Mouse (Mus musculus) natural killer cell, adult 2 months (primary cell): ENCODE results near the gene Ccdc69.

Experiments
- DNase-seq, 2 experiments: peaks; one replicate each; pipeline ENCODE4 v3.0.0; 2022; ENCODE audit warnings: low spot score in 2 of 2

Gene Ccdc69

DNA sequence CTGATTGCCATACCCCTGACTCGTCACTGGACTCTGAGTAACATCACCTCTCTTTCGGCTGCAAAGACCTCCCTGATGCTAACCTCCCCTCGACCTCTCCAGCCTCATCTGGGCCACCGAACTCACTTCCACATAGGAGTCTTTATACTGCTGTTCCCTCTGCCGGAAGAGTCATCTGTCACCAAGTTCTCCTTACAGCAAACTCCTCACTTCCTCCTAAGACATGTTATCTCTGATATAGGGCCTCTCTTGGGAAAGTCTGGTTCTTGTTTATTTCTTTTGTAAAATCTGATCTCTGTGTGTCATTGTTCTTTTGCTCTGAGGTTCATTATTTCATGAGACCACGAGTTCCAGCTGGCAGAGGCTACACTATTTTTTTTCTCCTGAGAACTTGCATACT is 69.7 kb downstream of the Ccdc69 start:
- DNase-seq = no peak

DNA sequence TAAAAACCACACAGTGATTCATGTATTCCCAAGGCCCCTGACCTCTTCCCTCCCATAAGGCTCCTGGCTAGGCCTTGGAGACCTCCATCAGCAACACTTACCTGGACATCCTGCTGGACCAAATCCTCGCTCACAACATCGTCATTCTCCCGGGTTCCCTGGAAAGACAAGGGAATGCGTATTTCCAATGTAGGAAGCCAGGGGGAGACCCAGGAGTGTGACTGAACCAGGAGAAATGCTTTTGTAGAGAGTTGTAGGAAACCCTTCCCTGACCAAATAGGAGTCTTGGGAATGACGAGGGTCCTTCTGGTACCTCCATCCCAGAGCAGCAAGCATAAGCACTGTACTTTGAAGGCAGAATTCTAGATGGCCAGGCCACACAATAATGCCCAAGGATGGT is 72.2 kb downstream of the Ccdc69 start:
- no peak for DNase-seq

DNA sequence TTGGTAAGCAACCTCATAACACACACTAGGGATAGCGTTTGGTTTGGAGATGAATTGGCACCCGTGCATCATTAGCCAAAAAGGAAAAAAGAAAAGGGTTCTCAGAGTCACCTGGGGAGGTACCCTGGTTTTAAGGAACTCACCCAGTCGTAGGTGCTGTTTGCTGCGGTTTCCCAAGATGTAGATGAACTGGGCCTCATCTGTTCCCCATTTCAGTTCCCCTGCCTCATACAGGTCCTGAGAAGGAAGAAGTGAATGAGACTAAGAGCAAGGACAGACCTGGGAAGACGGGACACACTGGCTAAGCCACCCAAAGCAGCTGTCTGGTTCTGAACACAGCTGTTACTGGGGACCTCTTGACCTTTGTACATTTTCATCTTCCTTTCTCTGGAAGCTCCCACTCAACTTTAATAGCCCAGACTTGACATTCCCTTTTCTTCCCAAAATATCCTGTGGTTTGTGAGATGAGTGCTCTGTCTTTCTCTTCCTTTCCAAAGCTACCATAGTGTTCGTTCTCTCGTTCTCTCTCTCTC is 72.9 kb downstream of the Ccdc69 start:
- no peak for DNase-seq
